Mouse (Mus musculus): ENCODE results near the gene Sox14.

Sox14 gene

GRCm38 (mm10) chr9:99850354-99850753 is 25.6 kb downstream of the Sox14 start:
- WGBS: 72% methylated on average over 7 of the region's 7 CpGs

- 59% methylated on average over 8 of the region's 8 CpGs for WGBS
Measured at GRCm38 (mm10) chr9:99848327-99848726, 27.6 kb downstream of the Sox14 start.

GRCm38 (mm10) chr9:99846820-99847219 is 29.1 kb downstream of the Sox14 start:
- 0% methylated on average over 4 of the region's 4 CpGs for WGBS

- 97% methylated on average over 3 of the region's 3 CpGs for WGBS
Measured at GRCm38 (mm10) chr9:99839367-99839766, 36.6 kb downstream of the Sox14 start.

- 82% methylated on average over 7 of the region's 7 CpGs for WGBS
Measured at GRCm38 (mm10) chr9:99838877-99839276, 37.1 kb downstream of the Sox14 start.

GRCm38 (mm10) chr9:99836707-99837106 is 39.3 kb downstream of the Sox14 start:
- WGBS: 52% methylated on average over 12 of the region's 12 CpGs

GRCm38 (mm10) chr9:99835624-99836430 is 40.1 kb downstream of the Sox14 start:
- WGBS: 48% methylated on average over 11 of the region's 11 CpGs
